Mouse (Mus musculus) thymus, postnatal 14 days (tissue): ENCODE results near the gene Gm5724.

Source experiments
- DNase-seq: peaks from one replicate; pipeline ENCODE4 v3.0.0; 2021

Gm5724 gene

DNA sequence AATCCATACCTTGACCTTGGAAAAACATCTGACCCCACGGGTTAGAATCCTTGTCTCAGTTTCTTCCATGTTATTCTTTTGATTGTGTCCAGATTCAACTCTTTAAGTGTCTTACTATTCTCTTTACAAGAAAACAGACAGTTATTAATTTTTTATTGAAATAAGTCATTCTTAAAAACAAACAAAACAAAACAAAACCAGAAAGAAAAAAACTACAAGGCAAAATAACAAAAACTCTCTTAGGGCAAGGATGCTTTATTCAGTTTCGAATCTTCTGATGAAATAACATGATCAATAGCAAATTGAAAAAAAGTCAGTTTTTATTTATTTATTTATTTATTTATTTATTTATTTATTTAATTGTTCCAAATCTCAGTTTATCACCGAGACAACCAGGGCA is at the start of gene Gm5724:
Gene Gm5724, minus strand, starts transcription at position 101 of the 400 bp plus-strand sequence.
- DNase-seq: no peak

- no peak for DNase-seq
These were observed 24.2 kb upstream of the Gm5724 start for GRCm38 (mm10) chr6:141797837-141798236.

DNA sequence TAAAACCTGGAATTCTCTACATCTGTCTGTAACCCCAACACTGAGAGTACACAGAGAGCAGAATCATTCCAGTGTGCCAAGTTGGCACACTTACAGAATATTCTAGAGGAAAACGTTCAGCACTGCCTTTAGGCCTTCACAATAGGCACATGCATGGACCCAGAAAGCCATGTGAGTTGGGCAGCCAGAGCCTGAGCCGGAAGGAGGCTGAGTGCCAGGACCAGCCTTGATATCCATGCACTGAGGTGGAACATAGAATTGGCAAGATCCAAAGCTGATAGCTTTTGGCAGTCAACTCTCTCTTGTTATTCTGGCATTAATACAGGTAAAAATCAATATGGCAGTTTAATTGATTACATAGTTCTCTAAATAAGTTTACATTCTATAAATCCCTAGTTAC is 866 bp upstream of the Gm5724 start:
- DNase-seq: no peak

- no peak for DNase-seq
These were observed 82.4 kb downstream of the Gm5724 start for GRCm38 (mm10) chr6:141691246-141691645.

GRCm38 (mm10) chr6:141687008-141687407 is 86.6 kb downstream of the Gm5724 start:
- no peak for DNase-seq
